Mouse (Mus musculus): ENCODE measurements around the gene Vps8.

DNA sequence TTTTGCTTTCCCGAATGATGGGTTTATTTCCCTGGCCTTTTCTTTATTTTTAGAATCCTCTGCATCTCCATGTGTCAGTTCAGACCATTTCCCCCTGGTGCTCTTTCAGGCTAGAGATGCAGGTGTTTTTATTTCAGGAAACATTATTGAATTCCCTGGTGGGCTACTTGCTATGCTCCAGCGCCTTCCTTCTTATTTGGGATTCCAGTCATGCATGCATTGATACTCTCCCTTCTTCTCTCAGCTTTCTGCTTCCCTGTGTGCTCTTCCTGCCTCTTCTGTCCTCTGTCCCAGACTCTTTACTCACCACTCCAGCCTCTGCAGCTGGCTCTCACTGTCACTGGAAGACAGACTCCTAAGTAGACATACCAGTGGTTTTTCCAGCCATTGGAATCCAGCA lies 70.0 kb downstream of the Vps8 start:
- TF ChIP-seq MAX (IDR thresholded peaks at IDR 0.05; ENCODE audit: low read depth) (no peak), POLR2A (IDR thresholded peaks at IDR 0.05; ENCODE audit: insufficient read length, low read depth) (no peak)
